Mouse (Mus musculus) lung, postnatal 14 days (tissue): ENCODE measurements around the gene Cdkl3.
A peak's percentile ranks its signal among the peaks of the same experiment; 100 is the strongest.
"Not testable (repeated sequence)": the region's sequence is repeated elsewhere in the genome, so short reads cannot be mapped to it uniquely, and the experiment has no call there.

Experiments used
- DNase-seq: peaks from one replicate; pipeline ENCODE4 v3.0.0; 2021

The Cdkl3 gene

DNA sequence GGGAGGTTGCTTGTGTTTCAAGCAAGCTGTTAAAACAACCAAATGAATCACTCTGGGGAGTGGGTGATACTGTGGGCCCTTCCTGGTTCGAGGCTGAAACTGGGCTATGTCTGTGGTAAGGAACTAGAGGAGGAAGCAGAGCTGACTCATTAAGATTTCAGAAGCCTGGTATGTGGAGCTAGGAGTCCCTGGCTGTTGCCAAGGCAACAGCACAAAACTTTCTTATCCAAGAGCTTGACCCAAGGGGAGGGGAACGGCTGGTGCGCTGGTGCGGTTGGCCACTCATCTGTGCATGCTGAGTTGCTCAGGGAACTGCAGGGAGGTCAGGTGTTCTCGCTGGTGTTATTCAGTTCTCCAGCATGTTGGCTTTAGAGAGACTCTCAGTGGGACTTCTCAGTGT lies 76.0 kb downstream of the Cdkl3 start:
- DNase-seq, result peak; percentile 31

DNA sequence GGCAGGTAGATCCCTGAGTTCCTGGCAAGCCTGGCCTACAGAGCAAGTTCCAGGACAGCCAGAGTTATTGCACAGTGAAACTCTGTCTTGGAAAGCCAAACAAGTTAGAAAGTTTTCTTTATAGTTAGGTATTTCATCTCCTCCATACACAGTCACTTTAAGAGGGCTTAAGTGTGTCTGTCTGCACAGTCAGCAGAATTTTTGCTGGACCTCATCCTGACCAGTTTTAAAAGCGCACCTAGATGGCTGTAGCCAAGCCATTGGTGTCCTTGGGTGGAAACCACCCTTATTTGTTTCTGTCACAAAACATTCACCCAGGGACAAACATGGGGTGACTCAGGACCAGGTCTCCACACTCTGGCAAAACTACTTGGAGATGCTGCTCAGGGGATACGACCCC lies 76.6 kb downstream of the Cdkl3 start:
- no peak for DNase-seq

DNA sequence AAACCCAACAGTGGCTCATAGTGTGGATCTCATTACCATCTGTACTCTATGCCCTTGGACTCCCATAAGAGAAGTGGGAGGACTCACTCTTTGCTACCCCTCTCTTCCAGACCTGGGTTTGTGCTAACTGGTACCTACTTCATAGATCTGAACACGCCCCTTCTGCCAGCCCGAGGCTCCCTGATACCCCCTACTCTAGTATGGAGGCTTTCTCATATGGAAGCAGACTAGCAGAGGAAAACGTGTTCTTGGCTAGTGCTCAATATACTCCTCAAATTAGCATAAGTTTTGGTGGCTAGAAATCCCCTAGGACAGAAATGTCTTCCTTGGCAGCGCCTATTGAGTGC lies 81.8 kb downstream of the Cdkl3 start:
- DNase-seq, result no peak

DNA sequence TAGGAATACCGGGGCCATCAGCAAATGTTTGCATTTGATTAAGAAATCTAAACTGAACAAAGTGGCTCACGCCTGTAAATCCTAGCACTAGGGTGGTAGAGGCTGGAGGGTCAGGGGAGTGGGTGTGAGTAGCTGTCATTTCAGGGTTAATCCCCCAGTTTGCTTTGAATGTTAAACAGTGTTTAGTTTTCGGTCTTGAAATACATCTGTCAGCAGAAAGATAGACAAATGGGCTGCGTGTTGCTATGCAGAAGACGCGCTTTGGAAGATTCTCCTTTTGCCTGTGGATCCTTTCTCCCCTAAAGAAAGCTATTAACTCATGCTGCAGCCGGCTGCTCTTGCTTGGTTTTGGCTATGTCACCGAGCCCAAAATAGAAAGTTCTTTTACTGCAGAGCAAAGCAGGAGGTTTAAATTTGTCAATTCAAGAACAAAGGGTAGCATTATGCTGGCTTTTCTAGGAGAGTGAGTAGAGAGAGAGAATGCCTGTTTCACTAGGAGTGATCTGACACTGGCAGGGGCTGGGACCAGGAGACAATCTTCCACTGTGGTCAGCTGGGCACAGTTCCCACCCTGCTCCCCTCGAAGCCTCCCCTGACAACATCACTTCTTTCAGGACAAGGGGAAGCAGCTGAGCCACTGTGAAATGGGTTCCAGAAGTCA lies 82.3 kb downstream of the Cdkl3 start:
- no peak for DNase-seq

DNA sequence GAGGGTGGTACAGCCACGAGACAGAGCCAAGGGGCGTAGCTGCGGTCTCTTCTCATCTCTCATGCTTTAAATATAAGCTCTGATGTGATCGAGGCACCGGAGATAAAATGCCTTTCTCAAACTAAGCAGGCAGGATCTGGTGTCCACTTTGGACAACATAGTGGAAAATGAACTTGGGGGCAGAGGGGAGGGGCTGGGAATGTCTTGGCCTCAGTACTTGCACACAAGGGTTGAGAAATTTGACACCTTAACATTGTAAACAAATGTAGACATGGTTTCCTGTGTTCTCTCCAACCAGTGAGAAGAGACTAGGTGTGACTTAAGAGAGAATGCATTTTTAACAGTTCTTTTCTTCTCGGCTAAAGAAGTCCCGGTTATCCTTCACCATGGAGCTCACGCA lies 85.3 kb downstream of the Cdkl3 start:
- no peak for DNase-seq

GRCm38 (mm10) chr11:52091261-52091660 lies 87.2 kb downstream of the Cdkl3 start:
- DNase-seq, result no peak

GRCm38 (mm10) chr11:52094568-52094967 lies 90.5 kb downstream of the Cdkl3 start:
- DNase-seq, result no peak

- no peak for DNase-seq
These were observed 93.0 kb downstream of the Cdkl3 start for GRCm38 (mm10) chr11:52097016-52097415.

- DNase-seq, result no peak
These were observed 93.6 kb downstream of the Cdkl3 start for GRCm38 (mm10) chr11:52097596-52097995.

GRCm38 (mm10) chr11:52098398-52098946 lies 94.5 kb downstream of the Cdkl3 start, which contains the start of gene Ppp2ca:
TSS of gene Ppp2ca (plus strand) at chr11:52098681.
- peak; percentile 97 for DNase-seq

DNA sequence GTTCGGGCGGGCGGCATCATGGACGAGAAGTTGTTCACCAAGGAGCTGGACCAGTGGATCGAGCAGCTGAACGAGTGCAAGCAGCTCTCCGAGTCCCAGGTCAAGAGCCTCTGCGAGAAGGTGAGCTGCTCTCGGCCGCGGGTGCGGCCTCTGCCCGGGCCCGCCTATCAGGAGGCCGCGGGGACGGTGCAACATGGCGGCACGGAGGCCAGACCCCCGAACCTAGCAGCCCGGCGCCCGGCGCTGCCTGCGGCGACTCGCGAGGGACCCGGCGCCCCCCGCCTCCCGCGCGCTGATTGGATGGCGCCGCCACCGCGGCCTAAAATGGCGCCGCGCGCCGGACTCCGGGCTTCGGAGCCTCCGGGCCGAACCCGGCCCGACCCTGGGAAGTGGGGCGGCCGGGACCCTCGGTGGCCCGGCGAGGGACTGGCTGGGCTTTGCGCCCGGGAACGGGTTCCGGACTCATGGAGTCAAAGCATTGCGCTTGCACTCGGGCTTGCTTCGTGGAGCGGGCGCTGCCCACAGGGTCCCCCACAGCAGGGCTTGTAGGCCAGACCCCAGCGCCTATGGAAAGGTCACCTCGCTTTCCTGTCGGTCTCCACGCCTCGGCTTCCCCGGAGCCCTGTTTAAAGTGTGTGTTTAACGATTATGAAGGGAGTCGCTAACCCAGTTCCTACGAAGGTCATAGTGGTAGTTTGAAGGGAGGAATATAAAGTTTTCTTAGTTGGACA lies 95.2 kb downstream of the Cdkl3 start:
- DNase-seq, result peak; percentile 67

GRCm38 (mm10) chr11:52099771-52100219 lies 95.8 kb downstream of the Cdkl3 start:
- DNase-seq, result no peak

GRCm38 (mm10) chr11:52102977-52103376 lies 99.0 kb downstream of the Cdkl3 start:
- DNase-seq, result no peak

DNA sequence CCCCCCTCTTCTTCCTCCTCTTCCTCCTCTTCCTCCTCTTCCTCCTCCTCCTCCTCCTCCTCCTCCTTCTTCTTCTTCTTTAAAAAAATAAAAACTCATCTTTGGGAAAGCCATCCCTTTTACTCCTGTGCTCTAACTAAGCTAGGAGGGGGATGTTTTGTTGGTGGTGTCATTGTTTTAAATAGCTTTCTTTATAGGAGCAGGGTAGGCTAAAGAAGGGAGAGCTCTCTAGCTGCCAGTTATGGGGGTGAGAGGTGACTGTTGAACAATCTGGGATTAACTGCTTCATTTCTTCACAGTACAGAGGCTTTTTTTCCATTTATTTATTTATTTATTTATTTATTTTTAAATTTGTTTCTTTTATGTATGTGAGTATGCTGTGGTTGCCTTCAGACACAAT lies 101.5 kb downstream of the Cdkl3 start:
- no peak for DNase-seq

DNA sequence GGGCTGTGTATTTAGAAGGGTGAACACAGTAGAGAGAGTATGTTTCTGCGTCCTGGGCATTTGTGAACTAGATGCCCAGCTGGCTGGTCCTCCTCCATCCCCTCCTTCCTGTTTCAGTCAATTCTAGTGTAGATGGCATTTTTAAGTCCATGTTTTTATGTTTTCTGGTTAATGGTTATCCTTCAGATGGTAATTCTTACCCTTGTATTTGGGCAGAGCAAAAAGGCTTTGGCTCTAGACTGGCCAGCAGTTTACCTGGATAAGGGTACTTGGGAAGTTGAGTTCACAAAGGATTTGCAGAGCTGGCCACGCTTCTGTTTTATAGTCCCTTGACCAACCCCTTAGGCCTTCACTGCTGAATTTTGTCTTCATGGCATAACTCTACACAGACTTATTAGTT lies 102.0 kb downstream of the Cdkl3 start:
- DNase-seq, result no peak

DNA sequence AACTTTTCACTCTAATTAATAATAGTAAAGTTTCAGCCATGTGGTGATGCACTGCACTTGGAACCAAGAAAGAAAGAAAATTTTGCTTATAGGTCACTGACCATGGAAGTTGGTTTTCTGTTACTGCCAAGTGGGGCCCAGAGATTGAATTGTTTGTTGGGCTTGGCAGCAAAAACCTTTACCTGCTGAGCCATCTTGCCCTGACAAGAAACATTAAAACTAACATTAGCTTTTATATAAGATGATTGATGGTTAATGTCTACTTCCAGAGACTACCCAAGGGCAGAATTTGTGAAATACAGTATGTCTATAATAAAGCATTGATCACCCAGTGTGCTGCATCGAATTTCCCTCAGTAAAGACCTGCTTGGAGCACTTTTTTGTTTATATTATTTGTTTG lies 102.4 kb downstream of the Cdkl3 start:
- no peak for DNase-seq

DNA sequence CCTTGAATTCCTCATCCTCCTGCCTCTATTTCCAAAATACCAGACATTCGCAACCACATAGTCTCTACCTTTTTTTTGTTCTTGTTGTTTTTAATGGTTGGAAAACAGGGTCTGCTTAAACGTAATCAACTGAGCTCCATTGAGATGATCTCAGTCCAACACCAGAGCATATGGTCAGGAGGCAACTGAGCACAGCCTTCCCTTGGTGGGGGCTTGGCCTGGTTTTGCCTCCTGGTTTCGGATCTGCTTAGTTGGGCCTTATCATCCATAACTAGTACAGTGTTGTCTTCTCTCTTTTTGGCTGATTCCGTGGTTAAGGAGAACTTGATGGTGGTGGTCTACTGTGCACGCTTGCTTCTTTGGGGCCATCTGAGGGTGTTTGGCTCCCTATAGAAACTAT lies 104.8 kb downstream of the Cdkl3 start:
- no peak for DNase-seq

DNA sequence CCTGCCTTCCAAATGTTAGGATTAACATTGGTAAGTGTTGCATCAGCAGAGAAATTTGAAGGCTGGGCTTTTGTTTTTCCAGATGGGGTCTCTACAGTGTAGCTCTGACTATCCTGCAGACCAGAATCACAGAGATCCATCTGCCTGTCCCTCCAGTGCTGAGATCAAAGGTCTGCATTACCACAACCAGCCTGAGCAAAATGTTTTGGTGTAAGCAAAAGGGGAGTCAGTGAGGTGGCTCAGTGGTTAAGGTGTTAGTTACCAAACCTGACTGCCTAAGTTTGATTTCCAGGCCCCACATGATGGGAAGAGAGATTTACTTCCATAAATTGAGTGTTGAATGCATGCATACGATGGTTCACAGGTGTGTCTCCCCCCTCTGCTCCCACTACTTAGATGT lies 105.4 kb downstream of the Cdkl3 start:
- no peak for DNase-seq

- DNase-seq, result no peak
These were observed 111.5 kb downstream of the Cdkl3 start for GRCm38 (mm10) chr11:52115479-52115878.

DNA sequence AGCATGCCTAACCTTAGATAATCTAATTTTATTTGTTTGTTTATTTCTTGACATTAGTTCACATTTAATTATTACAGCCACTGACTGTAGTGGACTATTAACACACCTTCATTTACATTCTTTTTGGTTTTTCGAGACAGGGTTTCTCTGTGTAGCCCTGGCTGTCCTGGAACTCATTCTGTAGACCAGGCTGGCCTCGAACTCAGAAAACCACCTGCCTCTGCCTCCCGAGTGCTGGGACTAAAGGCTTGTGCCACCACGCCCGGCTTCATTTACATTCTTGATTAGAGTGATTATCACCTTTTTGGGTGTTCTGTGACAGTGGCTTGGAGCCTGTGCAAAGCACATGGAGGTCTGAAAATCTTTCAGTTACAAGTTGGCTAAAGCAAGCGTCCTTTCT lies 112.1 kb downstream of the Cdkl3 start:
- DNase-seq, result not testable (repeated sequence)

DNA sequence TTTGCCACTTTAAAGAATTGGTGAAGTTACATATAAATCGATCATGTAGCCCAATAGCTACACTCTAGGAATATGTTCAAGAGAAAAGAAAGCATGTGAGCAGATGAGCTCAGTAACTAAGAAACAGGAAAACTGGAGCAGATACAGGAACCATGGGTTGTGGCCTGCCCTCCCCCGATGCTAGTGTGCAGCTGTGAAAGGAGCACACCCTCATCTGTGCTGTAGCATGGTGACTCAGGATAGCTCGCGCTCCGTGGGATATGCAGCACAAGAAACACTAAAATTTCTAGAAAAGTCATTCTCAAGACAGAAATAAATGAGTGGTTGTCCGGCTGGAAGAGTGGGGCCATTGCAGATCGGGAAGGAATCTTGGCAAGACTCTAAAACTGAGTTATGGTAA lies 113.1 kb downstream of the Cdkl3 start:
- DNase-seq, result no peak

DNA sequence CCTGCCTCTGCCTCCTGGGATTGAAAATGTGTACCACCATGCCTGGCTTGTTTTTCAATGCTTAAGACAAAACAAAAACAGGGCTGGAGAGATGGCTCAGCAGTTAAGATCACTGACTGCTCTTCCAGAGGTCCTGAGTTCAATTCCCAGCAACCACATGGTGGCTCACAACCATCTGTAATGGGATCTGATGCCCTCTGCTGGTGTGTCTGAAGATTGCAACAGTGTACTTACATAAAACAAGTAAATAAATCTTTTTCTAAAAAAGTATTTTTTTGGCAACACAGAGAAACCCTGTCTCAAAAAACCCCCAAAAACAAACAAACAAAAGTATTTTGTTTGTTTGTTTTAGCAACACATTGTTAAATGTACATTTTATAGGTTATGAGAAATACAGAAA lies 116.4 kb downstream of the Cdkl3 start:
- DNase-seq, result not testable (repeated sequence)

GRCm38 (mm10) chr11:52122045-52122444 lies 118.0 kb downstream of the Cdkl3 start:
- no peak for DNase-seq

GRCm38 (mm10) chr11:52124468-52124867 lies 120.4 kb downstream of the Cdkl3 start:
- DNase-seq, result no peak
